Mouse (Mus musculus) myocyte (in vitro differentiated cells): ENCODE results near the gene Gm47995. TPM values are rescaled to one million over a fixed set of nuclear protein-coding genes. Genes with fewer than 3 reads are reported as not detected.

Experiments
- H3K27me3 ChIP-seq: one replicate; pipeline ENCODE4 v1.6.1; 2011; ENCODE audit not compliant: control insufficient read depth, insufficient read depth, insufficient read length
- H3K36me3 ChIP-seq: one replicate; pipeline ENCODE4 v1.6.1; 2011; ENCODE audit not compliant: control insufficient read depth, insufficient read depth
- H3K4me2 ChIP-seq: one replicate; pipeline ENCODE4 v1.6.1; 2011; ENCODE audit warnings: low read depth, control low read depth
- H3K4me3 ChIP-seq: one replicate; pipeline ENCODE4 v1.5.1; 2011; ENCODE audit warnings: mild to moderate bottlenecking, control low read depth, moderate library complexity
- H3K79me2 ChIP-seq: one replicate; pipeline ENCODE4 v1.6.1; 2011; ENCODE audit not compliant: control insufficient read depth, insufficient read depth
- H3ac ChIP-seq: one replicate; pipeline ENCODE4 v1.6.1; 2011; ENCODE audit not compliant: control insufficient read depth, insufficient read length
- CEBPB ChIP-seq: IDR thresholded peaks from 2 replicates; pipeline ENCODE4 v1.6.1; 2011; ENCODE audit warnings: mild to moderate bottlenecking, moderate library complexity; ENCODE audit not compliant: poor library complexity, insufficient read depth, severe bottlenecking
- E2F4 ChIP-seq: IDR thresholded peaks from one replicate; pipeline ENCODE4 v1.6.1; 2011; ENCODE audit warnings: mild to moderate bottlenecking, control low read depth, moderate library complexity; ENCODE audit not compliant: insufficient read depth
- MAX ChIP-seq: IDR thresholded peaks from one replicate; pipeline ENCODE4 v1.6.1; 2011; ENCODE audit warnings: low read depth, mild to moderate bottlenecking, control low read depth
- MYOD1 ChIP-seq, 3 experiments: IDR thresholded peaks; one replicate each; pipeline ENCODE4 v1.6.1; 2011; ENCODE audit warnings: control low read depth in 2 of 3, low read depth in 2 of 3, mild to moderate bottlenecking in 2 of 3, moderate library complexity in 1 of 3; ENCODE audit not compliant: insufficient read length in 2 of 3, control insufficient read depth in 1 of 3
- MYOG ChIP-seq, 3 experiments: IDR thresholded peaks; one replicate each; pipeline ENCODE4 v1.6.1; 2011; ENCODE audit warnings: control low read depth in 2 of 3, low read depth in 2 of 3, mild to moderate bottlenecking in 2 of 3; ENCODE audit not compliant: insufficient read length in 2 of 3, control insufficient read depth in 1 of 3, insufficient read depth in 1 of 3
- POLR2A ChIP-seq: IDR thresholded peaks from one replicate; pipeline ENCODE4 v1.6.1; 2011; ENCODE audit warnings: low read depth, mild to moderate bottlenecking, control low read depth, moderate library complexity; ENCODE audit not compliant: insufficient read length
- POLR2AphosphoS2 ChIP-seq: IDR thresholded peaks from one replicate; pipeline ENCODE4 v1.6.1; 2011; ENCODE audit warnings: low read depth, control low read depth; ENCODE audit not compliant: insufficient read length
- REST ChIP-seq: IDR thresholded peaks from one replicate; pipeline ENCODE4 v1.6.1; 2011; ENCODE audit warnings: mild to moderate bottlenecking, control low read depth, moderate library complexity; ENCODE audit not compliant: insufficient read depth, insufficient read length
- SRF ChIP-seq: IDR thresholded peaks from one replicate; pipeline ENCODE4 v1.6.1; 2011; ENCODE audit warnings: low read depth; ENCODE audit not compliant: control insufficient read depth, insufficient read length
- TCF12 ChIP-seq: IDR thresholded peaks from one replicate; pipeline ENCODE4 v1.6.1; 2011; ENCODE audit warnings: mild to moderate bottlenecking, control low read depth; ENCODE audit not compliant: poor library complexity, insufficient read depth, severe bottlenecking
- TCF3 ChIP-seq: IDR thresholded peaks from one replicate; pipeline ENCODE4 v1.6.1; 2011; ENCODE audit warnings: low read depth, control low read depth; ENCODE audit not compliant: insufficient read length
- USF1 ChIP-seq: IDR thresholded peaks from one replicate; pipeline ENCODE4 v1.6.1; 2011; ENCODE audit warnings: low read depth, mild to moderate bottlenecking, control low read depth, moderate library complexity
- polyA plus RNA-seq: library from polyadenylated mRNA; unstranded; fragments of >200 nt; fragmentation: generic; extraction: Trizol; gene quantifications from one replicate; pipeline ENCODE4 v1.2.1, GENCODE M21; 2012; ENCODE audit warnings: missing spikeins

The Gm47995 gene
- polyA plus RNA-seq, 1 experiment, result 0.23 TPM

- H3K4me2 ChIP-seq, result peak overlapping the region; percentile 72
- no peak overlapping the region for H3ac ChIP-seq
- no peaks in the 10 kb centered on the region for H3K27me3 ChIP-seq
- no peaks in the 10 kb centered on the region for H3K36me3 ChIP-seq
- H3K79me2 ChIP-seq, result no peaks in the 10 kb centered on the region
- TF ChIP-seq CEBPB (no peak), MYOG (IDR thresholded peaks at IDR 0.05; ENCODE audit: control insufficient read depth in 1 of 3, insufficient read depth in 1 of 3, insufficient read length in 2 of 3, low read depth in 2 of 3) (no peak), REST (no peak), POLR2AphosphoS2 (no peak), MYOD1 (IDR thresholded peaks at IDR 0.05; ENCODE audit: control insufficient read depth in 1 of 3, insufficient read length in 2 of 3, low read depth in 2 of 3) (no peak), USF1 (no peak), TCF12 (no peak), E2F4 (no peak), TCF3 (no peak), MAX (no peak), POLR2A (no peak), SRF (no peak)
- H3K4me3 ChIP-seq, result no peak overlapping the region
These were observed 29.3 kb downstream of the Gm47995 start for GRCm38 (mm10) chr1:151227506-151227905.

GRCm38 (mm10) chr1:151228320-151228989 lies 30.2 kb downstream of the Gm47995 start:
- no peak overlapping the region for H3K4me3 ChIP-seq
- no peaks in the 10 kb centered on the region for H3K36me3 ChIP-seq
- TF ChIP-seq E2F4, result no peak
- TF ChIP-seq POLR2AphosphoS2, result no peak
- TF ChIP-seq CEBPB, result peak; percentile 92
- peak overlapping the region; percentile 72 for H3K4me2 ChIP-seq
- no peaks in the 10 kb centered on the region for H3K27me3 ChIP-seq
- no peaks in the 10 kb centered on the region for H3K79me2 ChIP-seq
- H3ac ChIP-seq, result no peak overlapping the region

DNA sequence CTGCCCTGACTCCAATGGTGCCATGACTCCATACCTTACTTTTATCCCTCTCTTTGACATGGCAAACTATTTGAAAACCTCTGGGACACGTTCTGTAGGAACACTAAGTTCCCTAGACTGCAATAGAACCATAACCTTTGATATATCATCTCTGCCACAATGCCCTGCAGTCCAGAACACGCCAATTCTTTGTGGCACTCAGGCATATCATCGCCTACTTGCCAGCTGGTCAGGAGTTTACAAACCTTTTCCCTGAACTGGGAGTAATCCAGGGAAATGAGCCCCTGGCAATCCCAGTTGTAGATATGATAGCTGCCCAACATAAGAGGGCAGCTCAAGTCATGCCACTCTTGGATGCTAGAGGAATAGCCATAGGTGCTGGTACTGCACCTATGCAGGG lies 34.1 kb downstream of the Gm47995 start:
- Histone ChIP-seq H3K36me3 (no peaks in the 10 kb centered on the region), H3ac (no peak overlapping the region), H3K27me3 (no peaks in the 10 kb centered on the region), H3K79me2 (no peaks in the 10 kb centered on the region), H3K4me2 (no peak overlapping the region), H3K4me3 (no peak overlapping the region)
- no peak for TF ChIP-seq TCF12
- TF ChIP-seq POLR2A, result no peak
- TF ChIP-seq E2F4, result no peak
- TF ChIP-seq MYOD1 (IDR thresholded peaks at IDR 0.05; ENCODE audit: control insufficient read depth in 1 of 3, insufficient read length in 2 of 3, low read depth in 2 of 3), result no peak
- no peak for TF ChIP-seq MYOG (IDR thresholded peaks at IDR 0.05; ENCODE audit: control insufficient read depth in 1 of 3, insufficient read depth in 1 of 3, insufficient read length in 2 of 3, low read depth in 2 of 3)
- no peak for TF ChIP-seq SRF
- TF ChIP-seq CEBPB, result no peak
- no peak for TF ChIP-seq MAX

DNA sequence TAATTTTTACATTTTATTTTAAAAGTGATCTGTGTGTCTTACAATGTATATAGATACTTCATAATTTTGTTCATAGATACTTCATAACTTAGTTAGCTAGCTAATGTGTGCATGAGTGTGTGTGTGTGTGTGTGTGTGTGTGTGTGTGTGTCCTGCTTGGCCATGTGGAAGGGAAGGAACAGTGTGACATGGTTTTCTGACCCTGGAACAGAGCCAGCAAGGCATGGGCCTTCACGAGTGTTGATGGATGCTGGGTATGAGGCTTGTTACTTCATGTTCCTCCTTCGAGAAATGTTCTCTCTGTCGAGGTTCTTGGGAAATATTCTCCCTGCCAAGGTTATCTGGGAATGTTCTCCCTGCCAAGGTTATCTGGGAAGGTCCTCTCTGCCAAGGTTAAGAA lies 35.5 kb downstream of the Gm47995 start:
- no peaks in the 10 kb centered on the region for H3K36me3 ChIP-seq

GRCm38 (mm10) chr1:151235574-151235973 lies 37.3 kb downstream of the Gm47995 start:
- Histone ChIP-seq H3K27me3 (no peaks in the 10 kb centered on the region), H3K4me3 (no peak overlapping the region), H3K79me2 (no peaks in the 10 kb centered on the region), H3K36me3 (no peaks in the 10 kb centered on the region), H3K4me2 (peak overlapping the region; percentile 76), H3ac (no peak overlapping the region)
- TF ChIP-seq MAX (no peak), CEBPB (no peak), TCF12 (no peak), USF1 (no peak), MYOD1 (IDR thresholded peaks at IDR 0.05; ENCODE audit: control insufficient read depth in 1 of 3, insufficient read length in 2 of 3, low read depth in 2 of 3) (no peak), SRF (no peak), TCF3 (no peak), MYOG (IDR thresholded peaks at IDR 0.05; ENCODE audit: control insufficient read depth in 1 of 3, insufficient read depth in 1 of 3, insufficient read length in 2 of 3, low read depth in 2 of 3) (no peak), E2F4 (no peak), POLR2AphosphoS2 (no peak), REST (no peak), POLR2A (no peak)

More for the DNA sequence above, 35.5 kb downstream of the Gm47995 start:
- no peaks in the 10 kb centered on the region for H3K79me2 ChIP-seq
- TF ChIP-seq MYOD1 (IDR thresholded peaks at IDR 0.05; ENCODE audit: control insufficient read depth in 1 of 3, insufficient read length in 2 of 3, low read depth in 2 of 3), result no peak
- TF ChIP-seq SRF, result no peak
- TF ChIP-seq CEBPB, result no peak
- H3K4me3 ChIP-seq, result no peak overlapping the region
- no peak overlapping the region for H3ac ChIP-seq
- no peaks in the 10 kb centered on the region for H3K27me3 ChIP-seq
- no peak overlapping the region for H3K4me2 ChIP-seq
